Mouse (Mus musculus) thymus, postnatal 14 days (tissue): ENCODE measurements around the gene Abhd16b.

Experiments used
- DNase-seq: peaks from one replicate; pipeline ENCODE4 v3.0.0; 2021

Abhd16b gene

DNA sequence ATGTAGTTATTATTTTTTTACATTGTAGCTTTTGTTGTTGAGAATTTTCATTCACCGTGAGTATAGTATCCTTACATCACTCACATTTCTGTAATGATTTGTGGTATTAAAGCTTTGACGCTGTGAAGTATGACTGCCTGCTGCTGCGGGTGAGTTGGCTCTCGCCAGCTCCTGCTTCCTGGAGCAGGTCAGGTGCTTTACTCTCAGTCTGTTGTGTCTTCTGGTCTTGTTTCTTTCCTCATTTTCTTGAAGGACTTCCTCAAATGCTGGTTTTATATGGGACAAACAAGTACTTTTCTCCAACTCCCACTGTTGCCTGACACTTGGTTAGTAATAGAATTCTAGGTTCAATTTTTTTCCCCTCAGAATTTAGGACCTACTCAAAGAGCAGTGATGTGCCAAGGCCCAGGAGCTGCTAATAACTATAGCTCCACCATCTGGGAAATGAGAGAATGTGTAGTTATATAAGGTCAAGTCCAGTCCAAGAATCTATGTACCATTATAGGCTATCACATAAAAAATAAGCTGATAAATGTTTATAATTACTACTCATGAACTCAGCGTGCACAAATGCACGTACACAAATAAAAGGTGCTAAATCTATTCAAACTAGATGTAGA lies 48.9 kb downstream of the Abhd16b start:
- no peak for DNase-seq
